Comparison of ENCODE assay signal across 21 mouse cellular contexts in genomic region chr14:121495741-121496140, GRCm38 (mm10). TPM values are rescaled to one million over a fixed set of nuclear protein-coding genes. Genes with fewer than 3 reads are reported as not detected.
A peak's percentile ranks its signal among the peaks of the same experiment; 100 is the strongest.
DNase-seq lines count a peak whose midpoint lies in the region; ATAC-seq and TF ChIP-seq lines count a peak whose summit lies in the region.
"Had no signal": no experiment of that assay in that cellular context is flagged by ENCODE, and none has a peak within 500 bp of the region (broad histone marks: within the 10 kb centered on the region; RNA-seq: fewer than 3 reads in every experiment).

No protein-coding gene starts in this region.

- peak; percentile 53 for DNase-seq in hindbrain, postnatal 0 days (ENCODE audit: low spot score)
- DNase-seq in hindbrain, embryonic 10.5 days (ENCODE audit: low spot score) = no peak
- DNase-seq in brain, embryonic 14.5 days (ENCODE audit: low read depth) = peak; percentile 10
- DNase-seq in cerebellum, adult 9-11 months = peak; percentile 39
- peak; percentile 9 for DNase-seq in skeletal muscle tissue, adult 2 months (ENCODE audit: low read depth, low spot score)
- DNase-seq in thymus, postnatal 4 days = no peak
- DNase-seq in ovary, adult 18-20 months (ENCODE audit: low spot score) = no peak
- DNase-seq: liver, embryonic 13.5 days; right cerebral cortex, postnatal 14 days had no signal

- TF ChIP-seq CTCF in hindbrain, postnatal 0 days (IDR thresholded peaks at IDR 0.05; ENCODE audit: low read depth) = no peak
- no peak for TF ChIP-seq CTCF in brain, embryonic 14.5 days (IDR thresholded peaks at IDR 0.05; ENCODE audit: borderline replicate concordance, extremely low read depth, insufficient read depth, insufficient read length)

- H3K27me3 ChIP-seq in hindbrain, postnatal 0 days (ENCODE audit: insufficient read depth, low read length) = no peaks in the 10 kb centered on the region
- H3K27me3 ChIP-seq in hindbrain, embryonic 10.5 days (ENCODE audit: insufficient read depth, poor library complexity, severe bottlenecking) = no peaks in the 10 kb centered on the region
- H3K27me3 ChIP-seq: embryonic facial prominence, embryonic 15.5 days; heart, embryonic 12.5 days had no signal

- H3K9ac ChIP-seq in hindbrain, postnatal 0 days (replicated peaks; ENCODE audit: low read length) = no peak overlapping the region
- H3K9ac ChIP-seq: embryonic facial prominence, embryonic 15.5 days; heart, embryonic 12.5 days; hindbrain, embryonic 14.5 days; limb, embryonic 12.5 days; liver, embryonic 13.5 days; lung, embryonic 14.5 days had no signal

- H3K4me3 ChIP-seq in hindbrain, postnatal 0 days (ENCODE audit: low read length) = no peak overlapping the region
- no peak overlapping the region for H3K4me3 ChIP-seq in hindbrain, embryonic 10.5 days
- H3K4me3 ChIP-seq: embryonic facial prominence, embryonic 15.5 days; heart, embryonic 12.5 days; limb, embryonic 12.5 days; liver, embryonic 13.5 days had no signal

- no peaks in the 10 kb centered on the region for H3K36me3 ChIP-seq in hindbrain, postnatal 0 days (ENCODE audit: insufficient read depth, low read length)
- H3K36me3 ChIP-seq in hindbrain, embryonic 10.5 days = no peaks in the 10 kb centered on the region
- H3K36me3 ChIP-seq: embryonic facial prominence, embryonic 15.5 days; G1E; heart, embryonic 12.5 days; limb, embryonic 12.5 days; liver, embryonic 13.5 days had no signal

- H3K27ac ChIP-seq in hindbrain, postnatal 0 days = no peak overlapping the region
- no peak overlapping the region for H3K27ac ChIP-seq in hindbrain, embryonic 10.5 days
- H3K27ac ChIP-seq: embryonic facial prominence, embryonic 15.5 days; hindbrain, embryonic 14.5 days; limb, embryonic 12.5 days; liver, embryonic 13.5 days; stomach, postnatal 0 days had no signal

- no peak for TF ChIP-seq POLR2A in brain, embryonic 14.5 days (IDR thresholded peaks at IDR 0.05; ENCODE audit: borderline replicate concordance, extremely low read depth, insufficient read depth, insufficient read length, poor library complexity, severe bottlenecking)

- no peaks in the 10 kb centered on the region for H3K9me3 ChIP-seq in hindbrain, postnatal 0 days (ENCODE audit: low read length)
- no peaks in the 10 kb centered on the region for H3K9me3 ChIP-seq in hindbrain, embryonic 10.5 days
- H3K9me3 ChIP-seq: embryonic facial prominence, embryonic 15.5 days; G1E; heart, embryonic 12.5 days; limb, embryonic 12.5 days; liver, embryonic 13.5 days had no signal

- 55% methylated on average over 4 of the region's 4 CpGs for WGBS in hindbrain, postnatal 0 days
- 81% methylated on average over 4 of the region's 4 CpGs for WGBS in hindbrain, embryonic 10.5 days

- H3K4me2 ChIP-seq in hindbrain, postnatal 0 days (ENCODE audit: low read depth, low read length) = no peak overlapping the region
- H3K4me2 ChIP-seq: embryonic facial prominence, embryonic 15.5 days; heart, embryonic 12.5 days; hindbrain, embryonic 14.5 days; limb, embryonic 12.5 days; liver, embryonic 13.5 days; lung, embryonic 14.5 days had no signal

- no peaks in the 10 kb centered on the region for H3K4me1 ChIP-seq in hindbrain, postnatal 0 days (ENCODE audit: insufficient read depth, low read length)
- H3K4me1 ChIP-seq in hindbrain, embryonic 10.5 days (replicated peaks) = peaks cover 17% of the 10 kb centered on the region
- H3K4me1 ChIP-seq: liver, embryonic 13.5 days had no signal

- ATAC-seq in hindbrain, postnatal 0 days = peak; percentile 22; the same call in 1 of the 2 replicates
- ATAC-seq: forebrain, embryonic 16.5 days; intestine, postnatal 0 days had no signal

RNA-seq across cellular contexts. Expression of gene Slc15a1, which starts 9.3 kb away (rescaled TPM):
- total RNA-seq in hindbrain, postnatal 0 days (2014; rRNA removed) = not detected in 2 replicates
- 0.08 TPM in 2 replicates for polyA plus RNA-seq in hindbrain, postnatal 0 days (2015; fragmentation: Nextera tagmentation; extraction: Ambion mirVana)
- polyA plus RNA-seq in hindbrain, embryonic 10.5 days (2016; fragmentation: Nextera tagmentation; extraction: Ambion mirVana) = 0.05 and 0.12 TPM in 2 replicates
- 0.03 and 0.07 TPM in 2 replicates for polyA plus RNA-seq in brain, embryonic 14.5 days (2012; rRNA removed)
- total RNA-seq: heart, postnatal 25 days; monocyte, adult 5-6 weeks had no signal
- polyA plus RNA-seq: forebrain, embryonic 16.5 days; G1E; heart, embryonic 12.5 days; hindbrain, embryonic 14.5 days; limb, embryonic 12.5 days; liver, embryonic 13.5 days; neural tube, embryonic 11.5 days had no signal

Comparison
In these comparisons a context has a peak if more than half of its experiments do, and no peak if none do; other contexts are left out.
1. DNase-seq: peak in hindbrain, postnatal 0 days (single experiment), brain, embryonic 14.5 days (single experiment), cerebellum, adult 9-11 months (single experiment) and skeletal muscle tissue, adult 2 months (single experiment); none in hindbrain, embryonic 10.5 days (single experiment), thymus, postnatal 4 days (single experiment) and ovary, adult 18-20 months (single experiment).